Mouse (Mus musculus) activated CD4-positive, CD25-positive, alpha-beta regulatory T cell, adult 4 months (primary cell): ENCODE results near the gene Gal3st2c. TPM values are rescaled to one million over a fixed set of nuclear protein-coding genes. Genes with fewer than 3 reads are reported as not detected.
"Not testable (repeated sequence)": the region's sequence is repeated elsewhere in the genome, so short reads cannot be mapped to it uniquely, and the experiment has no call there.

ENCODE experiments used
- ATAC-seq: one replicate; pipeline ENCODE4 v1.8.0; 2017
- polyA plus RNA-seq, 2 experiments: library from polyadenylated mRNA; unstranded; fragments of 100-300 nt; shearing (Covaris generic); gene quantifications; one replicate each; pipeline ENCODE4 v1.2.1; 2017

The Gal3st2c gene
- polyA plus RNA-seq, result under 1 TPM in 1 of 2 experiments, not detected in 1; 0.12 TPM

DNA sequence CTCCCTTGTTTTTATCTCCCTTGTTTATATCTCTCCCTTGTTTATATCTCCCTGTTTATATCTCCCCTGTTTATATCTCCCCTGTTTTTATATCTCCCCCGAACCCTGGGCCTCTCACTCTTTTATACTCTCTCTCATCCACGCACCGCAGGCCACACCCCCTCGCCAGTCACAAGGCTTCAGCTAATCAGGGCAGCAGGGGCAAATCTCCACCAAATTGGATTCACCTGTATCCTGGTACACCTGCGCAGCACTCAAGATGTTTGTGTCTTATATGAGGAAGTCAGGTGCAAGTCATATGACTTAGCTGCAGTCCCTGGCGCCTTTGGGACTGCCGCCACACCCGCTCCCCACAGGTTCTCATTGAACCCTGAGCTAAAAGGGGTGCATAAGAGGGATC lies at the start of gene Gal3st2c:
Gal3st2c (plus strand) TSS at position 301 of the 400 bp plus-strand sequence.
- ATAC-seq, result not testable (repeated sequence)

DNA sequence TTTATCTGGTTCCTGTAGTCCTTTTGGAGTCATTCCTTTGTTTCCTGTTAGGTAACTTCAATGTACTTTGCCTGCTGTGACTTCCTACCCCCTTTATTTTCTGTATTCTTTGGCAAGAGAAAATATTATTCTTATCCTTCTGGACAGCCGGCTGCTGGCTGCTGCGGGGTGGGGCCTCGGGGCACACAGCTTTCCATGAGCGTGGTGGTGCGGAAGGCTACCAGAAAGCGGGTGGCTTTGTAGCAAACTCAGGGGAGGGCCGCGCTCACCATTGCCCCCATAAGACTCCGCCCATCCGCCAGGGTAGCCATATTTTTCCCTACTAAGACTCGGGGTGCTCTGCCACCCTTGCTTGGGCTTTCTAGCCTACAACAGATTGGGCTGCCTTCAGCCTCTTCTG lies 41.2 kb upstream of the Gal3st2c start:
- not testable (repeated sequence) for ATAC-seq

DNA sequence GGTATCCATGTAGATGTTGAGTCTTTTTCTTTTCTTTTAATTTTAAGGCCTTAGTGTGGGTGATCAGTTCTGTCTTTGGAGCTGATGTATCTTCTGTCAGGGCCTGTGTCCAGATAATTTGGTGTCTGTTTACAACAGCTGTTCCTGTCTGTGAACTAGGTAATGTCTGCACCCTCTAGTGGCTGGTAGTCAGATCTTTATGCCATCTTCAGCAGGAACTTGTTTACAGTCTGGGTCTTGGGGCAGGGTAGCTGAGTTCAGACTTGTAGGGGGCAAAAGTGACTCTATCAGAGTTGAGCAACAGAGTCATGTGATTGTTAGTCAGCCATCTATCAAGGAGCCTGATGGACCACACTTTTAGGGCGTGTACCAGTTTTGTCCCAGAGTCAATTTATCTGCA lies 23.8 kb upstream of the Gal3st2c start:
- not testable (repeated sequence) for ATAC-seq

DNA sequence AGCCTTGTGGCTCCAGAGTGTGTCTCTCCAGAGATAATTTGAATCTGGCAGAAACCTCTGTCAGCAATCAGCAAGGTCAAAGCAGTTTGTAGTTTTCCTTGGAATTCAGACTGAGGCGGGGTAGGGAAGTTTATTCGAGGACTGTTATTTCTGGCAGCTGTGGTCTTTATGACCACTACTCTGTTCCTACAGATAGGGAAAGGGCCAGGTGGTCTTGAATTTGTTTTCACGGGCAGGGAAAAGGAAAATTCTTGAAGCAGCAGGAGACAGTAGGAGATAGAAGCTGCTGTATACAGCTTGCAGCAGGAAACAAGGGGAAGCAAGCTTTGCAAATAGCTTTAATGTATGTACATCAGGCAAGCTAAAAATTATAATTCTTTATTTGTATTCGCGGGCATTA lies 19.9 kb upstream of the Gal3st2c start:
- not testable (repeated sequence) for ATAC-seq

DNA sequence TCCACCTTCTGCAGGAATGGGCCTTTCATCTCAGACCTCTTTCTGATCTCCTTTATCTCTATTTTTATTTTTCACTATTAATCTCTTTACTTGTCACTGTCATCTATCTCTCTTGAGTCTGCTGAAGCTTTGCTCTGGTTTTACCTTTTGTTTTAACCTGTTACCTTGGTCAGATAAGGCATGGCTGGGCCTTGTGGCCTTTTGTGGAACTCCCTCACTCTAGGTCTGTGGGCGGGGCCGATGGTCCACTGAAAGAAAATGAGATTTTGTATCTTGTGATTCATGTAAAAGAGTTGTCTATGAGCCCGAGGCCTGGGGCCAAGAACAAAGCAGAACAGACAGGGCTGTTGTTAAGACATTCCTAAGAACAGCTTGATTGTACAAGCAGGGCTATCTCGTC lies 19.5 kb upstream of the Gal3st2c start:
- not testable (repeated sequence) for ATAC-seq

DNA sequence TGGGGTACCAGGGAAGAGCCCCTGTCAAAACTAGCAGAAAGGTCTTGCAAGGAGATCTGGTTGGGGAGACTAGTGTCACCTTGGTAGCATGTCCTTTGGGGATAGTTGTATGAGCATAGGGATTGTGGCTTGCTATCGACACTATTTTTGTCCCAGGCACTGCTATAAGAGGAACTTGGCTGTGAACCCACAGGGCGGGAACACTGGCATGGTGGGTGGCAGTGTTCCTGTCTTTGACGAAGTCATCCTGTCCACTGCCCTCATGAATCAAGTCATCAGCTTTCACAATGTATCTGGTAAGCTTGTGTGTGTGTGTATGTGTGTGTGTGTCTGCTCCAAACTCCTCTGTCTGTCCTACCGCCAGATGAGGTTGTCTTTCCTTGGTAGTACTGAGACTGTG lies 14.5 kb upstream of the Gal3st2c start:
- ATAC-seq, result not testable (repeated sequence)

DNA sequence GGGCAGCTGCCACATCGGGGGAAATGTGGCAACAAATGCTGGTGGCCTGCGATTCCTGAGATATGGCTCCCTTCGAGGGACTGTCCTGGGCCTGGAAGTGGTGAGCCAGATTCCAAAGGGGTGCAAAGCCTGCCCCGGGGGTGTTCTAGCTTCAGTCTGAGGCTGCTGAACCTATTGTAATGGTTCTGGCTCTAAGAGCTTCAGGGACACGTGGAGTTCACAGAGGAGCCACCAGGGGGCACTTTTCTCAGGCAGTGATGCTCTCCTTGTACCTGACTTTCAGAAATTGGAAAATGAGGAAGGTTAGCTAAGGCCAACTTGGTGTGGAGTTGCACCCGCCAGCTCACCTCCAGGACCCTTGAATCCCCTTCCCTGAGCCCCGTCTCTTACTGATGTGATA lies 12.0 kb upstream of the Gal3st2c start:
- ATAC-seq, result peak; percentile 65

DNA sequence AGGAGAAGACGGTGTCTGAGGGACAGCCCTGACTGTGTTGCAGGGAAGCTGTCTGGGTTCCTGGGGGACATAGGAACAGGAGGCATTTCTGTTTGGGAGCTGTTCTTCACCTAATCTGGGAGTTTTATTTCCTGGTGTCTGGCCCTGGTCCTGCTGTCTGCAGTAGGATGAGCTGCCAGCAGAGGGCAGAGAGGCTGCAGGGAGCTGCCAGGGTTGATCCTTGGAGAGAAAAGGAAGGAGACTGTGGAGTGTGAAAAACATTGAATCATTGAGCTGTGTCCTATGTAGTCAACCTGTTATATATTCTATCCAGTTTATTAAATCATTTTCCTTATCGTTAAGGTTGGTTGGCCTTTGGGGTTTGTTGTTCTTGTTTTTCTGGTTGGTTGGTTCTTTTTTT lies 9.4 kb upstream of the Gal3st2c start:
- not testable (repeated sequence) for ATAC-seq

DNA sequence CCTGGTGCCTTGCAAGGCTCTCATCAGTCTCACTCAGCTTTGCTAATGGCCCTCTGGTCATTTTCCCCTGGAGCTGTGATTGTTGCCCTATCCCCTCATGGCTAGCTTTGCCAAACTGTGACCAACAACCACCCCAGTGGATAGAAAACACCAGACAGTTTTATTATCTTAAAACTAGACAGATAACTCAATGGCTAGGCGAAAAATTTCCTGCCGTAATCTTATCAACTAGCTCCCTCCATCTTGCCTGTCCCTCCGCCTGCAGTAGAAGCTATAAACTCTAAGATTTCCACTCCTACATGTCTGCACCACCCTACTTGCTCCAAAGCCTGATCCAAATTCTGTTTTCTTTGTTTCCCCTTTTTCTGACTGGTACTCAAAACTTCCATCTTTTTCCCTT lies 4.1 kb upstream of the Gal3st2c start:
- ATAC-seq, result no peak

DNA sequence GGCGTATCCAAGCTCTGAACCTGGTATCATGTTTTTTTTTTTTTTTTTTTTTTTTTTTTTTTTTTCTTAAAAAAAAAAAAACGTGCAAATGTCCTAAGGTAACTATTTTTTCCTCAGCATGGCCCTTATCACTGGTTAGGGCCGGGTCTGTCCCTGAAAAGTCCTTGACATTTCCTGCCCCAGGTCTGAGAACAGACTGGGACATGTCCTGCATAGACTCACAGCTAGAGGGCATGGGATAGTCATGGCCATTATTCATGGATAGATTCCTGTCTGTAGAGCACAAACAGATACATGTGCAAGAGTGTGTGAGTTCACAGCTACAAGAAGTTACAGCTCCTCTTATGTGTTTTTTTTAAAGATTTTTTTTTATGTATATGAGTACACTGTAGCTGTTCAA lies 1.5 kb upstream of the Gal3st2c start:
- ATAC-seq, result no peak

DNA sequence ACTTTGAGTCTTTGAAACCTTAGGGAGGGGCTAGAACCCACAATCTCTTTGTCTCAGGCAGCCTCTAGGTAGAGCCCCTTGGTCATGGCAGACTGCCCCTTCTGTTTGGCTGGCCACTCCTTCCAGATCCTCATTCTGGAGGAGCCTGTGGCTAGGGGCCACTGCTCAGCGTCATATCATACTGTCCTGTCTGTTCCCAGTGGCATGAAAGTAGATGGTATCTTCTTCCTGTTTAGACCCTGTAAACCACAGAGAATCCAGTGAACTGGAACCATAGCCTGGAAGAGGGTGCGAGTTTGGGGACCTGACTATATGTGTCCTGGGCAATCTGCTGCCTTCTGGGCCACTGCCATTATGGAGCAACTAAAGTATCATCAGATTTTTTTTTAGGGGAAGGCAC lies 759 bp downstream of the Gal3st2c start:
- ATAC-seq, result not testable (repeated sequence)

DNA sequence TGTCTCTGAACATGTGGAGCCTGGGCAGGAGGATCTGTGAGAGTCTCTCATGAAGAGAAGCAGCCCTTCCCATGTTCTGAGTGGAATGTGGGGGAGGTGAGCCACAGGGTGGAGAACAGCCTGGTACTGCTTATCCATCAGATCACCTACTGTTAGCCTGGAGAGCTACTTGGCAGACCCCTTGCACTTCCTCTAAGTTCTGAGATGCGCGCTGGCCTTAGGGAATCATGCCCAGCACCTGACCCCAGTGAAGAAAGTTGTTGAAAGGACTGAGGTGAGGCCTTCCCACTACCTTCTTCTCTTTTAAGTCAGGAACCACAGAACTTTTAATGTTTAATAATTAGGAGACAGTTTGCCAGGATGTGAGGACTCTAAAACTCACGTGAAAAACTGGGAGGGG lies 1.2 kb downstream of the Gal3st2c start:
- ATAC-seq, result not testable (repeated sequence)

DNA sequence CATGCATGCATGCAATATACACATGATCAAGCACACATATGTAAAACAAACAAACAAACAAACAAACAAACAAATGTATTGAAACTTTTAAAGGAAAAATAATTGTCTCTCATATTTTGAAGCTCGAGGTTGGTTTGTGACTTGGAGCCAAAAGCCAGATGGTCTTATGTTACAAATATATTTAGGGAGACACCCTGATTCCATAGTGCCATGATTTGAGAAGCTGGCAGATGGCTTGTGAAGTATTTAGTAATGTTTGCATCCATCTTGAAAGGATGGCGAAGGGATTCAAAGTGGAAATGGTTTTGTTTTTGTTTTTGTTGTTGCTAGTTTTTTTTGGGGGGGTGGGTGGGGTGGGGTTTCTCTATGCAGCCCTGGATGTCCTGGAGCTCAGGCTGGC lies 10.7 kb downstream of the Gal3st2c start:
- no peak for ATAC-seq

DNA sequence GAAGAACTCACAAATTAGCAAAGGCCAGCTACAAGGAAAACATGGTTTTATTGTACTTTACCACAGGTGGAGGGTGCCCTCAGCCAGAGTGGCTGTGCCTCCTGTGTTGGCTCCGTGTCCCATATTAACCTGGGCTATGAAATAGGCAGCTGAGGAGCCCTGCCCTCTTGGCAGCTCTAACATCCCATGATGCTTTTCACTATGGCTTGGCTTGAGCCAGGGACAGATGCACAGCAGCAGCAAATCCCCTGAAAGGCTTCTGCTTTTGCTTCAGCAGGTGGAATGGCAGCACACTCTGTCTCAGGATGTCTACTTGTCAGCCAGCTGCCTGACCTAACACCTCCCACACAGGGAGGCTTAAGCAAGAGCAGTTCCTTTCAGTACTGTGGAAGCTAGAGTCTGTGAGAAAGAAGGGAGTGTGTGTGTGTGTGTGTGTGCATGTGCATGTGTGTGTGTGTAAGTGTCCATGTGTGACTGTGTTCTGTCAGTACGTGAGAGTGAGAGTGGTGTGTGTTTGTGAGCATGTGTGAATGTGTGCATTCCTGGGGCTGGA lies 15.7 kb downstream of the Gal3st2c start:
- not testable (repeated sequence) for ATAC-seq

DNA sequence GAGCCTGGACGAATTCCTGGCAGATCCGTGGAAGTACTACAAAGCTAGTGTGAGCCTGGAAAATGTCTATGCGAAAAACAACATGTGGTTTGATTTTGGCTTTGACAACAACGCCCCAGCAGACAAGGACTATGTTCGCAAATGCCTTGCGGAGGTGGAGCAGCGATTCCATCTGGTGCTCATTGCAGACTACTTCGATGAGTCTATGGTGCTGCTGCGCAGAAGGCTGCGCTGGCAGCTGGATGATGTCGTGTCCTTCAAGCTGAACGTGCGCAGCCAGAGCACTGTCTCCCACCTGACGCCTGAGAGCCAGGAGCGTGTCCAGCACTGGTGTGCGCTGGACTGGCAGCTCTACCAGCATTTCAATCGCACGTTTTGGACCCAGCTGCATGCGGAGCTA lies 18.5 kb downstream of the Gal3st2c start:
- ATAC-seq, result not testable (repeated sequence)

DNA sequence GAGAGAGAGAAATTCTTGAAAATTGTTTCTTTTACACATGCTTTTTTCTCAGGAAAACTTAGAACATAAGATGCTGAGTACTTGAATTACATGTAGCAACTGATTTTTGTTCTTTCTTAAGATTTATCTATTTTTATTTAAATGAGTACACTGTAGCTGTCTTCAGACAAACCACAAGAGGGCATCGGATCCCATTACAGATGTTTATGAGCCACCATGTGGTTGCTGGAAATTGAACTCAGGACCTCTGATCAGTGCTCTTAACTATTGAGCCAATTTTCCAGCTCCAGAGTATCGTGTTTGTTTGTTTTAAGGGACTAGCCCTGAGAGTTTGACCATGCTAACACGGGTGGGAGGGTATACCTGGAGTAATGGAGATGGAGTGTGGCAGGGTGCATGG lies 21.3 kb downstream of the Gal3st2c start:
- no peak for ATAC-seq

DNA sequence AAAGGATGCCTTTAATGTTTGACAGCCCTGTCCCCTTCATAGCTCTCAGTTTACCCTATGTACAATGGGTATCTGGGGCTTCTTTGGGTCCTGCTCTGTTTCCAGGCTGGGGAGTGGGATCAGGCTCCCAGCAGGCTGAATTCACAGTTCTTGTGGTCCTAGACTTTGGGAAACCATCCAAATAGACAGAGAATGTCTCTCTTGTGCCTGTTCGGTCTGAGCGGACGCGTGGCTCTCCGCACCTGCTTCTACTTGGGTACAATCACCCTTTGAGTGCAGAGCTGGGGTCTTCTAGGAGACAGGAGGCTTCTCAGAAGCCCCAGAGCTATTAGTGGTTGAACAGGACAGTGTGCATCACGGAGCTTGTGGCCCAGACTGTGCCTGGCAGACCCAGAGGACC lies 29.8 kb downstream of the Gal3st2c start, which contains the start of gene Neu4:
Neu4 (plus strand) TSS at position 301 of the 400 bp plus-strand sequence.
- ATAC-seq, result no peak

DNA sequence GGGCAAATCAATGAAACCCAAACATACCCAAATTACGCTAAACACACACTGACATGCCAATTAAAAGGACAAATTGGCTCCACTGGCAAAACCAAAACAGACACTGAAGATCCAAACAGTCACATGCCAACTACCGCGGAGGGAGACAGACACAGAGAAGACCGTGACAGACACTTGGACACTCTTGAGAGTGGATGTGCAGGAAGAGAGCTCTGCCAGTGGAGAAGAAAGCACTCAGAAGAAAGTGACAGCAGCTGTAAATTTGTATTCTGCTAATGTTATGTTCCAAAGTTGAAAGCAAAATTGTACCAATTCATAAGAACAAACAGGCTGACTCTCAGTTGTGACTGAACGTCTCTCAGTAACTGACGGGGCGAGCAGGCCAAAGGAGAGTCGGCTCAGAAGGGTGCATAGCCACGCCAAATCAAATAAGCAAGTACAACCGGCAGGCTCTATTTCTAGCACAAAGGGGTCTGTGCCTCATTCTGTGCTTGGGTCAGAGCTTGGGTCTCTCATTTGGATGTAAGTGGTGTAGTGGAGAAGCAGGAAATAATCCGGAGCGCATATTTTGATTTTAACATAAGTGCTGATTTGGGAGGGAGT lies 37.3 kb downstream of the Gal3st2c start:
- ATAC-seq, result no peak

DNA sequence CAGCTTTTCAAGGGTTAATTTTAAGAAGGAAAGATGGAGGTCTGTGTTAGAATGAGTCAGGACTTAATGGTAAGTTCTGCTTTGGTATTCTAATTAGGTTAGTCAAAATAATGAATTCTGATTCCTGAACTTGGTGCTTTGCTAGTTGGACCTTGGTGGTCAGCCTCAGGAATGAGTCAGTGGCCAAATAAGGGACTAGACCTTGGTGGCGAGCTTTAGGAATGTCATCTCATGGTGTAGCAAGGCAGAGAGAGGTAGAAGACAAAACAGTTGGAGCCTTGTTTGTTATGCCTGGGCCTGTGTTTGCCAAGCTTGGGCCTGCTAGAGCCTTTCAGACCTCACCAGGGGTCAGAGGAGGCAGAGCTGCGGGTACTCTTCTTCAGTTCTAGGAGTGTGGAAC lies 38.4 kb downstream of the Gal3st2c start:
- no peak for ATAC-seq

DNA sequence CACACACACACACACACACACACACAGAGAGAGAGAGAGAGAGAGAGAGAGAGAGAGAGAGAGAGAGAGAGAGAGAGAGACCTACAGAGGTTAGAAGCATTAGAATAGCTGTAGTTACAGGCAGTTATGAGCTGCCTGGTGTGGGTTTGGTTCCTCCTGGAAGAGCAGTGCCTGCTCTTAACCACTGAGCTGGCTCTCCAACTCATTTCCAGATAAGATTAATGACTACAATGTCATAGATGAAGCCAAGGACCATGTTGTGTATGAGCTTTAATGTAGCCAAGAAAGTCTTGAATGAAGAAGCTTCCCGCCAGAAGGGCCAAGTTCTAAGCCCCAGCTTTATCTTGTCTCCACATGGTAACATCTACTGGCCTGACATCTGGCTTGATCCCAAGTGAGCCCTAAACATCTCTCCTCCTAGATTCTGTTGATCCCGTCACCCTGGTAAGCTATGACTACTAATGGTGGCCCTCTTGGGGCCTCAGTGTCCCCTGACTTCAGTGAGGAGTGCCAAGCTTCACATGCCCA lies 42.8 kb downstream of the Gal3st2c start:
- no peak for ATAC-seq

DNA sequence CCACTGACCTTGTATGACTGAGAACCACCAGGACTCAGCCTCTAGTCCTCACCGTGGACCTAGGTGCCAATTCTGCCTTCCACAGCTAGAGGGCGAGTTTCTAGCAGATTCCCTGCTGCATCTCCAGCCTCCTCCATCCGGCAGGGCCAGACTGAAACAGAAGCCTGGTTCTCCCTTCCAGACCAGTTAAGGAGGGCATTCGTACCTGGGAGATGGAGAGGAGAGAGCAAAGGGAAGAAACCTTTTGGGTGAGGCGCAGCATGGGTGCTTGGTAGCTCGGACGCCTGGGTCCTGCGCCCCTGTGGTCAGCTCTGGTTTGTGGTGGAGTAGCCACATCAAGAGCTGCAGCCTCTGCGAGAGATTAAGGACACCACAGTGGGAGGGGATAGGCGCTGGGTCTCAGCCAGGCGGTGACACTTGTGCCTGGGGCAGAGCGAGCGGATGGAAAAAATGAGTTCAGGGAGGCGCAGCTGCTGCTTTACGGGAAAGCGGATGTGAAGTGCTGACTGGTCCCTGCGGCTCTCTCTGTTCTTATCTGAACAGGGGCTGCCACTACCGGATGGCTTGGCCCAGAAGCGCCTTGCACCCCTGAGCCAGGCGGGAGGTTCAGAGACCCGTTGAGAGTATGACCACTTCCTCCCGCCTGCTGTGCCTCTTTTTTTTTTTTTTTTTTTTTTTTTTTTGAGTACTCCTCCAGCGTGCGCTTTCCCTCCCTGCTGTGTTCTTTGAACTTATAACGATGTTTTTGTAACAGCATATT lies 44.9 kb downstream of the Gal3st2c start:
- ATAC-seq, result peak; percentile 90

DNA sequence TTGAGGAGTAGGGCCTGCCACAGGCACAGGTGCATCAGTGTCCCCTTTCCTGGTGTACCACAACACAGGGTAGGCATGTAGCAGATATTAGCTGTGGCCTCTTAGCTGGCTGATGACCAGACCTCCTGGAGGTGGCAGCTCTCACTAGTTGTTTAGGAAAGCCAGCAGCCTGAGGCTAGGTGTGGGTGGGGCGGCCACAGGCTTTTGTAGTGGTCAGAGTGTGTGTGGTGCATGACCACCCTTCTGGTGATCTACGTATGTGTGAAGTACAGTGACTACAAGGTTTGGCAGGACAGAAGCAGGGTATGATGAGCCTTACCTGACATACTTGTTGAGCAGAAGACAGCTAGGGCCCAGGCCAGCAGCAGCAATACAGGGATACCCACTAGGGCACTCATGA lies 50.1 kb downstream of the Gal3st2c start:
- ATAC-seq, result no peak

DNA sequence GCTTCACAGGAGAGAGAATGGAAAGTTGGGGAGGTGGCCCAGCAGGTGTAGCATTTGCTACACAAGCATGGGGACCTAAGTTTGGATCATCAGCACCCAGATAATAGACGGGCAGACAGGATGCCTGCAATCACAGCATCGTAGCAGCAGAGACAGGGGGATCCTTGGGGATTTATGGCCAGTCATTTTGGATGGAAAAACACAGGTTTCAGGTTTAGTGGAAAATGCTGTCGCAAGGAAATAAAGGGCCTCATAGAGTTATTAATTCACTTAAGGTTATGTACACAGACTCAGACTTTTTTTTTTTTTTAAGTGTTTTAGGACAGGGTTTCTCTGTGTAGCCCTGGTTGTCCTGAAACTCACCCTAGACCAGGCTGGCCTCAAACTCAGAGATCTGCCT lies 55.2 kb downstream of the Gal3st2c start:
- no peak for ATAC-seq

DNA sequence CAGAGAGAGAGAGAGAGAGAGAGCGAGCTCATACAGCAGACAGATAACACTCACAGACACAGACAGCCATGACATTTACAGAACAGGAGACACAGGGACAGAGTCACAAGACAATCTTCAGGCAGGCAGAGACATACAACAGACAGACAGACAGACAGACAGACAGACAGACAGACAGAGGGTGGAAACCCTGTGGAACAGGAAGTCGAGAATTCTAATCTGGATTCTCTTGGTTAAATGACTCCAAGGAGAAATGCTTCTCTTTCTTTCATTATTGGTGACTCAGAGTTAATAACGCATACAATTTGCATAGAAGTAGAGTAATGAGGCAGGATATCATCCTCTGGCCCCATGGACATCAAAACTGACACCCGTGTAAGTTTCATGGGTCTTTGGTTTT lies 56.2 kb downstream of the Gal3st2c start:
- ATAC-seq, result peak; percentile 38
